Mouse (Mus musculus) midbrain, embryonic 15.5 days (tissue): ENCODE data around the gene Slc9a7. TPM values are rescaled to one million over a fixed set of nuclear protein-coding genes. Genes with fewer than 3 reads are reported as not detected.

Source experiments
- ATAC-seq: fragments of 200-750 bp; cut with Nextera tagmentation; replicated peaks from 2 replicates; pipeline ENCODE4 v1.8.0; 2017; ENCODE audit warnings: moderate TSS enrichment
- H3K27ac ChIP-seq: fragments of 300-500 bp; sonication (generic); 2 replicates; pipeline ENCODE4 v1.5.1; 2015; ENCODE audit warnings: mild to moderate bottlenecking, inconsistent platforms
- H3K27me3 ChIP-seq: fragments of 300-500 bp; sonication (generic); replicated peaks from 2 replicates; pipeline ENCODE4 v1.6.1; 2015; ENCODE audit warnings: inconsistent platforms
- H3K36me3 ChIP-seq: fragments of 300-500 bp; sonication (generic); replicated peaks from 2 replicates; pipeline ENCODE4 v1.6.1; 2015; ENCODE audit warnings: inconsistent platforms
- H3K4me1 ChIP-seq: fragments of 300-500 bp; sonication (generic); 2 replicates; pipeline ENCODE4 v1.6.1; 2015; ENCODE audit warnings: inconsistent platforms
- H3K4me2 ChIP-seq: fragments of 300-500 bp; sonication (generic); 2 replicates; pipeline ENCODE4 v1.6.1; 2015; ENCODE audit warnings: inconsistent platforms, mild to moderate bottlenecking, moderate library complexity
- H3K4me3 ChIP-seq: fragments of 300-500 bp; sonication (generic); 2 replicates; pipeline ENCODE4 v1.5.1; 2015; ENCODE audit warnings: mild to moderate bottlenecking, inconsistent platforms
- H3K9ac ChIP-seq: fragments of 300-500 bp; sonication (generic); 2 replicates; pipeline ENCODE4 v1.6.1; 2015; ENCODE audit warnings: mild to moderate bottlenecking, inconsistent platforms
- H3K9me3 ChIP-seq: fragments of 300-500 bp; sonication (generic); 2 replicates; pipeline ENCODE4 v1.6.1; 2016; ENCODE audit warnings: inconsistent platforms
- WGBS: fragments of 180-500 bp; shearing (Covaris S2); methylation state at CpG from one replicate; pipeline ENCODE4 v1.1.7; 2015; ENCODE audit warnings: mixed read lengths; 5-methylcytosine and 5-hydroxymethylcytosine counted together
- polyA plus RNA-seq: library from polyadenylated mRNA; unstranded; fragments of >200 nt; fragmentation: Nextera tagmentation; extraction: Ambion mirVana; gene quantifications from 2 replicates; pipeline ENCODE4 v1.2.1, GENCODE M21; 2015

Slc9a7 gene
- polyA plus RNA-seq, 1 experiment from 2014 or later = 12.8 TPM

DNA sequence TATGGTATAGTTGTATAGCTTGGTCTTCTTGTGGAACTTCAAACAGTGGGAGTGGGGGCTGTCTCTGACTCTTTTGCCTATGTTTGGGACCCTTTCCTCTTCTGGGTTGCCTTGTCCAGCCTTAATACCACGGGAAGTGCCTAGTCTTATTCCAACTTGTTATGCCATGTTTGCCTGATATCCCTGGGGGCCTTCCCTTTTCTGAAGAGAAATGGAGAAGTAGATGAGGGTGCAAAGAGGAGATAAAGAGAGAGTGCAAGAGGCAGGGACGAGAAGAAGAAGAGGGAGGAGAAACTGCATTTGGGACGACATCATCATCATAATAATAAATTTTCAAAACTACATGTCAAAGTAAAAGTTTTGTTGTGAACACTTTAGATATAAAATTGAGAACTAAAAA, 21.6 kb downstream of the Slc9a7 start:
- Histone ChIP-seq H3K9me3 (no peaks in the 10 kb centered on the region), H3K27ac (no peak overlapping the region)
- WGBS = 84% methylated on average over 3 of the region's 3 CpGs

DNA sequence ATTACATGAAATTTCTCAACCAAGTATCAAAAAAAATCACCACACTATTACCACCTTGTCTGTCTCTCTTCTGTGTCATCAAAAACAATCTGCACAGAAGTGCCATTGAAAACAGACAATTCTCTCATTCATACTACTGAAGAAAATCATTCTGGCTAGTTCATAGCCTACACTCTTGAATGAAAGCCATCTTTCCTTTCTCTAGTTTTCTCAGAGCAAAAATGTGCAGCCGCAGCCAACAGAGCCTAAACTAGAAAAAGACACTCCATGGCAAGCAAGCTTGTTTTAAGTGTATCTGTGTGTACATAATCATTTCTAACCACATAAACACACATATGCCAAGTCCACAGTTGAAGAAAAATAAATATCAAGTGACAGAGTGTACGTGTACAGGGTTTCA, 27.2 kb downstream of the Slc9a7 start:
- H3K4me1 ChIP-seq = no peaks in the 10 kb centered on the region
- H3K27me3 ChIP-seq = no peaks in the 10 kb centered on the region
- no peaks in the 10 kb centered on the region for H3K9me3 ChIP-seq
- ATAC-seq = no peak
- H3K4me2 ChIP-seq = no peak overlapping the region
- no peak overlapping the region for H3K27ac ChIP-seq
- H3K36me3 ChIP-seq = no peaks in the 10 kb centered on the region
- H3K4me3 ChIP-seq = no peak overlapping the region
- no peak overlapping the region for H3K9ac ChIP-seq
- WGBS = 78% methylated on average over 2 of the region's 2 CpGs

More for the DNA sequence above, 21.6 kb downstream of the Slc9a7 start:
- Histone ChIP-seq H3K36me3 (no peaks in the 10 kb centered on the region), H3K27me3 (no peaks in the 10 kb centered on the region), H3K4me1 (no peaks in the 10 kb centered on the region), H3K4me3 (no peak overlapping the region), H3K9ac (no peak overlapping the region), H3K4me2 (no peak overlapping the region)
- ATAC-seq = no peak

DNA sequence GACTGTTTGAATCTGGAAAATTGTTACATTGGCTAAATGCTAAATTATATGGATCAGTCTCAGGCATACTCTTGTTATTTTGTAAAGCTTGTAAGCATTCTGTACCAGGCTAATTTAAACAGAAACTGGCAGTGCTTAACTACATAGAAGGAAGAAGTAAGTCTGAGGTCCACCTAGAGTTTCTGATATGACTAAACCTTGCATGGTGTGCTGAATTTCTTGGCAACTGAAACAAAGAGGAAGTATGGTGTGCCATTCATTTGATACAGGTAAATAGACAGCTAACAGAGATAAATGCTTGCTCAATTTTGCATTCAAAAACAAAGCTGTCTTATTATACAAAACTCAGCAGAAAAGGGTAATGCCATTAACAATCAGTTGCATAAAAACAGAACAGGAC, 63.5 kb downstream of the Slc9a7 start:
- ATAC-seq = no peak
- Histone ChIP-seq H3K36me3 (no peaks in the 10 kb centered on the region), H3K27me3 (no peaks in the 10 kb centered on the region), H3K4me2 (no peak overlapping the region), H3K9me3 (no peaks in the 10 kb centered on the region), H3K27ac (no peak overlapping the region), H3K4me1 (no peaks in the 10 kb centered on the region), H3K9ac (no peak overlapping the region), H3K4me3 (no peak overlapping the region)

GRCm38 (mm10) chrX:20221486-20221885, 70.1 kb downstream of the Slc9a7 start:
- H3K9me3 ChIP-seq = no peaks in the 10 kb centered on the region
- no peak for ATAC-seq
- 92% methylated on average over 2 of the region's 2 CpGs for WGBS
- H3K9ac ChIP-seq = no peak overlapping the region
- no peaks in the 10 kb centered on the region for H3K4me1 ChIP-seq
- no peak overlapping the region for H3K4me3 ChIP-seq
- no peak overlapping the region for H3K4me2 ChIP-seq
- H3K27ac ChIP-seq = no peak overlapping the region
- no peaks in the 10 kb centered on the region for H3K27me3 ChIP-seq
- H3K36me3 ChIP-seq = no peaks in the 10 kb centered on the region

DNA sequence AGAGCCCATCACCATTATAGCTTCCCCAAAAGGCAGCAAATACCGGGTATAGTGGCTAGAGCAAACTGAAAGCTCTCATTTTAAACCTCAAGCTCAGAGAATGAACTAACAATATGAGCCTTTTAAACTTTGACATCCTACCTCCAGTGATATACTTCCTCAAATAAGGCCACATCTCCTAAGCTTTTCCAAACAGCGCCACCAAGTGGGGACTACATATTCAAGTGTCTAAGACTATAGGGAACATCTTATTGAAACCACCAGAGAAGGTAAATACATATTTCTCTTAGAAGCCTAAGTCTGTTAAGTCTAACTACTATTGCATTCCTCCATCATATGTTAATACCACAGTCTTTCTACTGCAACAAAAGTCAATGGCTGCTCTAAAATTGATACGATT, 106.0 kb downstream of the Slc9a7 start:
- Histone ChIP-seq H3K4me3 (no peak overlapping the region), H3K9me3 (no peaks in the 10 kb centered on the region), H3K27me3 (no peaks in the 10 kb centered on the region), H3K4me1 (no peaks in the 10 kb centered on the region), H3K27ac (no peak overlapping the region), H3K9ac (no peak overlapping the region), H3K4me2 (no peak overlapping the region), H3K36me3 (no peaks in the 10 kb centered on the region)
- 78% methylated on average over 3 of the region's 3 CpGs for WGBS
- no peak for ATAC-seq

- 77% methylated on average over 1 of the region's 1 CpGs for WGBS
- Histone ChIP-seq H3K27ac (no peak overlapping the region), H3K36me3 (no peaks in the 10 kb centered on the region), H3K4me3 (no peak overlapping the region), H3K9ac (no peak overlapping the region), H3K9me3 (no peaks in the 10 kb centered on the region), H3K4me1 (no peaks in the 10 kb centered on the region), H3K4me2 (no peak overlapping the region), H3K27me3 (no peaks in the 10 kb centered on the region)
- no peak for ATAC-seq
Observed at GRCm38 (mm10) chrX:20176792-20177191, 114.8 kb downstream of the Slc9a7 start.

GRCm38 (mm10) chrX:20168430-20168829, 123.2 kb downstream of the Slc9a7 start:
- H3K27ac ChIP-seq = no peak overlapping the region
- no peaks in the 10 kb centered on the region for H3K27me3 ChIP-seq
- H3K4me2 ChIP-seq = no peak overlapping the region
- H3K36me3 ChIP-seq = no peaks in the 10 kb centered on the region
- no peaks in the 10 kb centered on the region for H3K9me3 ChIP-seq
- H3K4me1 ChIP-seq = no peaks in the 10 kb centered on the region
- no peak overlapping the region for H3K4me3 ChIP-seq
- no peak for ATAC-seq
- no peak overlapping the region for H3K9ac ChIP-seq

GRCm38 (mm10) chrX:20164984-20165383, 126.6 kb downstream of the Slc9a7 start:
- Histone ChIP-seq H3K4me2 (no peak overlapping the region), H3K4me3 (no peak overlapping the region), H3K9me3 (no peaks in the 10 kb centered on the region), H3K4me1 (no peaks in the 10 kb centered on the region), H3K36me3 (no peaks in the 10 kb centered on the region), H3K27ac (no peak overlapping the region), H3K27me3 (no peaks in the 10 kb centered on the region), H3K9ac (no peak overlapping the region)
- ATAC-seq = no peak
- WGBS = 70% methylated on average over 3 of the region's 3 CpGs

DNA sequence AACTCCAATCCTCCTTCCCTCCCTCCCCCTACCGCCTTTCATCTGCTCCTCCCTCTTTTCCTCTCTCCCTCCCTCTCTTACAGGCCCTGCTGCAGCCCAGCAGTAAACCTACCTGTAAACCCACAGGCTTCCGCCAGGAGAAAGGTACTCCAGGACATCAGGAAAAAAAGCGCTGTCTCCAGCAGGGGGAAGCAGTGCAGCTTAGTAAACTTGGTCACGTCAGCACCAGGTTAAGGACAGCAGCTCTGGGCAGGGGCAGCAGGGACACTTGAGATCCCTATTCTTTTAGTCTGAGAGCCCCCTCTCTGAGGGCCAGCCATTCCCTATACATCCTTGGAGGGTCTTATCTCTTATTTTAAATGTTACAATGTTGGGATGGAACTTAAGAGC, 129.3 kb downstream of the Slc9a7 start:
- Histone ChIP-seq H3K9me3 (no peaks in the 10 kb centered on the region), H3K4me3 (no peak overlapping the region), H3K9ac (no peak overlapping the region), H3K27me3 (no peaks in the 10 kb centered on the region), H3K36me3 (no peaks in the 10 kb centered on the region), H3K4me2 (no peak overlapping the region), H3K4me1 (no peaks in the 10 kb centered on the region), H3K27ac (no peak overlapping the region)
- ATAC-seq = peak; percentile 75; the same call in 1 of the 2 replicates
- WGBS = 19% methylated on average over 4 of the region's 4 CpGs

- Histone ChIP-seq H3K9ac (no peak overlapping the region), H3K27me3 (no peaks in the 10 kb centered on the region), H3K36me3 (no peaks in the 10 kb centered on the region), H3K4me1 (no peaks in the 10 kb centered on the region), H3K27ac (no peak overlapping the region), H3K4me2 (no peak overlapping the region), H3K9me3 (no peaks in the 10 kb centered on the region), H3K4me3 (no peak overlapping the region)
- 61% methylated on average over 9 of the region's 9 CpGs for WGBS
- ATAC-seq = no peak
Observed at GRCm38 (mm10) chrX:20161687-20162321, 129.8 kb downstream of the Slc9a7 start.

- no peak overlapping the region for H3K4me2 ChIP-seq
Observed at GRCm38 (mm10) chrX:20160301-20160700, 131.3 kb downstream of the Slc9a7 start.

GRCm38 (mm10) chrX:20157519-20157918, 134.1 kb downstream of the Slc9a7 start:
- Histone ChIP-seq H3K9me3 (no peaks in the 10 kb centered on the region), H3K4me2 (no peak overlapping the region), H3K4me1 (no peaks in the 10 kb centered on the region), H3K27me3 (no peaks in the 10 kb centered on the region), H3K9ac (no peak overlapping the region), H3K27ac (no peak overlapping the region), H3K4me3 (no peak overlapping the region), H3K36me3 (no peaks in the 10 kb centered on the region)
- WGBS = 14% methylated on average over 2 of the region's 2 CpGs
- no peak for ATAC-seq

More at GRCm38 (mm10) chrX:20160301-20160700, 131.3 kb downstream of the Slc9a7 start:
- Histone ChIP-seq H3K36me3 (no peaks in the 10 kb centered on the region), H3K9ac (no peak overlapping the region), H3K9me3 (no peaks in the 10 kb centered on the region), H3K27ac (no peak overlapping the region), H3K27me3 (no peaks in the 10 kb centered on the region), H3K4me3 (no peak overlapping the region), H3K4me1 (no peaks in the 10 kb centered on the region)
- no peak for ATAC-seq
- WGBS = 68% methylated on average over 1 of the region's 1 CpGs

- WGBS = 74% methylated on average over 1 of the region's 1 CpGs
- H3K27me3 ChIP-seq = no peaks in the 10 kb centered on the region
- H3K9me3 ChIP-seq = no peaks in the 10 kb centered on the region
- H3K4me1 ChIP-seq = no peaks in the 10 kb centered on the region
- no peak overlapping the region for H3K4me2 ChIP-seq
- H3K36me3 ChIP-seq = no peaks in the 10 kb centered on the region
- no peak overlapping the region for H3K27ac ChIP-seq
- H3K4me3 ChIP-seq = no peak overlapping the region
- no peak for ATAC-seq
- H3K9ac ChIP-seq = no peak overlapping the region
Observed at GRCm38 (mm10) chrX:20129466-20129865, 162.1 kb downstream of the Slc9a7 start.
